Mouse (Mus musculus): ENCODE results near the gene Ifi27l2a.
"Not testable (repeated sequence)": the region's sequence is repeated elsewhere in the genome, so short reads cannot be mapped to it uniquely, and the experiment has no call there.

The Ifi27l2a gene

DNA sequence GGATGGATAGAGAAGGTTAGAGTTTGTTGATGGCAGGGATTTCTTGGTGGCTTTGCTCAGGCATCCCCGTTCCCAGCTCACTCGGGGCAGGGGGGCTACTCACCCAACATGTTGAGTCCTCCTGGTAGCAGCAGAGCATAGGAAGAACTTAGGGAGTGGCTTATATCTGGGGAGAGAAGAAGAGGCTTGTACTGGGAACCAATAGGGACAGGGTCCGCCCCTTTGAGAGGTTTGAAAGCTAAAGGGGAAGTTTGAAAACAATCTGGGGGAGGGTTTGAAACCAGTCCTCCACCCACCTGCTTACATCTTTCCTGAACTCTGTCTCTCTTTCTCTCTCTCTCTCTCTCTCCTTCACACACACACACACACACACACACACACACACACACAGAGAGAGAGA, at the start of gene Ifi27l2a:
Ifi27l2a (minus strand) TSS at position 157 of the 400 bp plus-strand sequence.
- no peak for DNase-seq

DNA sequence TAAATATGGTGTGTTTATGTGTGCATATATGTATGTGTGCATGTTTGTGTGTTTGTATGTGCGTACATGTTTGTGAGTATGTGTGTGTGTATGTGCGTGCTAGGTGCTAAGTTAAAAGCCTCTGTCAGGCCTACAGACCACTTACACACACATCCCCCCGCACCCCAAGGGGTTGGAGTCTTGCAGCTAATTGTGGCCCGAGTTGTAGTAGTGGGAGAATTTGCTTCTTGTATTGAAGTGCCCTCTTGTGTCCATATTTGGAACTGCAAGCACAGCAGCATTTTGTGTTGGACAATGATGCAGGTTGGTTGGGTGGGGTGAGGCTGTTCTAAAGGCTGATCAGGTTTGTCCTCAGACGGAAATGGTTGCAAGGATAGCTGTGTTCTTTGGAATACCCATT, 49.3 kb upstream of the Ifi27l2a start:
- DNase-seq: peak; percentile 72

DNA sequence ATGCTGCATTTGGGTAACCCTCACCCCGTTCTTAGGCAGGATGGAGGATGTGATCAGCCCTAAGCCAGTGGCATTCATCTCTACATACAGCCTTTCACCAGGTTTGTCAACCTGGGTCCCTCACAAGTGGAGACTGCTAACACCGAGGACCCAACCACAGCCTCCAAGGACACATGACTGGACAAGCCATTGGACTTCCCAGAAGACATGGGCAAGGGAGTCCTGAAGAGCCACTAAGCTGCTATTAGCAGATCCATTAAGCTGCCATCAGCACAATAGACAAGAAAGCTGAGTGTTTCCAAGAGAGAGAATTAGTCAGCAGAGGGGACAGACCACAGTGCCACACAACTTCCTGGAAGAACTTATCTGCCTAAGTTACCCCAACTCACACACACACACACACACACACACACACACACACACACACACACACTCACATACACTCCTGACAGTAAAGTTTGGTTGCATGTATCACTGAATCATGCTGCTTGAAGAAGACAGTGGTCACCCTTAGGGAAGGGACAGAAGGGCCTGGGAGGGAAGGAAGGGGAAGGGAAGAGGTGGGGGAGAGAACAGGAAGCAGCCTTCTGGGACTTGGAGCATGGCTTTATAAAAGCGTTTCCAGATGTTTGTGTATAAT, 47.7 kb upstream of the Ifi27l2a start:
- DNase-seq: no peak

DNA sequence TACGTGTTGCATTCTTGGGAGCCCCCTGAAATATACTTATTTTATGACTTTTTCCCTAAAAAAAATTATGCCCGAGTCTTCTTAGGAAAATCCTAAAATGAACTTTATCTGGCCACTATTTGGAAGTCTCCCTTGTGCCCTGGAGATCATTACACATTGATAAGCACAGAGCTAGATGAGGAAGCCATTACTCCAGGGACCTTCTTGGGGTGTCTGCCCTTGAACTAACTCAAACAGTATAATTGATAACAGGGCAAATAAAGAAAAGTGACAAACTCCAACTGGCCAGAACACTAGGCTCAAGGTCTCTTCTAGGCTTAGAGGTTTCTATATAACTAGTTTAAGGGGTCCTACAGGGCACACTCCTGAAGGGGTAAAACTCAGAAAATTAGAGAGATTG, 44.3 kb upstream of the Ifi27l2a start:
- no peak for DNase-seq

DNA sequence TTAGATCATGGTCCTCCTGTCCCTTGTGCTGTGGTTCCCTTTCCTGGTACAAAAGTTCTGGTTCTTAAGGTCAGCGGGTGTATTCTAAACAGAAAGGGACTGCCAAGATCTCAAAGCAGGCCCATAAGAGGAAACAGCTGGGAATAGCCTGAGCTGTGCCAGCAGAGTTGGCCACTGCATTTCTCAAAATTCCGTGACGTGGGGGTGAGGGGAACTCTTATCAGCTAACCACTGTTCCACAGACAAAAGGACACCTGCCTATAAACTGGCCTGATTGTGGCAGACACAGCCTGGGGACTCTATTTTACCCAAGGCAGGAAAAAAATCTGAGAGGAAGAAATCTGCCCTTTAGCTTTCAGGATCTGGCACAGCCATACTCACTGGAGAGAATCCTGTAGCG, 43.8 kb upstream of the Ifi27l2a start:
- DNase-seq: no peak

DNA sequence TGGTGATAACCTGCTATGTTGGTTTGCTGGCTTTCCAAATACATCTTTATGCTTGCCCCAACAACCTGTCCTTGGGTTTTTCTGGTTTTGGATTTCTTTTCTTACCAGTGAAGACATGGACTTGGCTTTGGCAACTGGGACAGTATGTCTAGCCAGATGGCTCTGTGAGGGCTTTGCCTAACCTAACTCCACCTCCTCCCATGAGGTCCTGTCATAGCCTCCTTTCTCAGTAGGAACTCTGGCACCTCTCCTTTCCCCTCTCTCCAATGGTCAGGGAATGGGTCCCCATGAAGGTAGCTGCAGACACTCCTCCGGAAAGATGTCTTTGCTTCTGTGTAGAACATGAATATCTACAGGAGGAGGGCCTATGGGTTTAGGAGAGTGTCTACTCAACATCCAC, 43.2 kb upstream of the Ifi27l2a start:
- no peak for DNase-seq

DNA sequence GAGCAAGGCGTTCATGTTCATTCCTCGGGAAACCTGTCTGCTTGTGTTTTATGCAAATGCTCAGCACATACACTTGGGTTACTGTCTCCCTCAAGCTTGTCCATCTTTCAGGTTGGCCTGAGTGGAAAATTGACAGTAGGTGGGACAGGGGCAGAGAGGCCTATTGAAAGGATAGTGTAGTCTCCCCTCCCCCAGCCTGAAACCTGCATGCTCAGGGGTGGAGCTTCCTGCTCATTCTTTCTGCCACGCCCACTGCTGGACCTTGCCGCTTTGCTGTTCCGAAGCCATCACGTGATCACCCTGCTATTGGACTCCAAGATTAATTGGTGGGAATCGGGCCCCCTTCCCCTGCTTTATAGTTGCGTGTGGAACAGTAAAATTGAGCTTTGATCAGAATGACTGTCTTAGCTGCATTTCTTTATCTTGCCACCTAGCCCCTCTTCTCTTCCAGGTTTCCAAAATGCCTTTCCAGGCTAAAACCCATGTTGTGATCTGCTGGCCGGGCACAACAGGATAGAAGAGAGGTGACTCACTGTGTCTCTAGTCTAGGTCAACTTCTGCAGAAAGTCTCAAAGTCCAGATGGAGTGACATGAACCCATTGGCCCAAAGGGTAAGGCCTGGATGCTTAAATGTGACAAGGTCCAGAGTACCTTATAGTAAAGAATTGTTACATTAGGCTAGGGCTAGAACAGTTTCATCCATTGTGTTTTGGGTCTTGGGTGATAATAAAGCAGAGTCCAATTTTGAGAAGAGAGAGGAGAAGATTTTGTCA, 40.9 kb upstream of the Ifi27l2a start:
- not testable (repeated sequence) for DNase-seq

DNA sequence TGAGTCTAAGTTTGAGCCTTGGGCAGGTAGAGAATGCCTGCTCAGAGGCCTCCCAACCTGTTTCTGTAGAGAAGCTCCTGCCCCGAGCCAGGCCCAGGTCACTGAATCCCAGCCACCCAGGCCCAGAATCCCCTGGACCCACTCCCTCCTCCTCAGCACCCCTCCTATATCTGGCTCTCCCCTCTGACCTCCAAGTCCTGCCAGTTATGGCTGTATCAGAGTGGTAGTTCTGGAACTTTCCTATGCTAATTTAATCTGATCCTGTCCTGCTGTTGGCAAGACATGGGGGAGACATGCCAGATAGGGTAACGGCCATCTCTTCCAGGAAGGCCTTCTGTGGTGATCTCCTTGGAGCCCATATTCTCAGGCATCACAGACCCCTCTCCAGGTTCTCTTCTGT, 39.3 kb upstream of the Ifi27l2a start:
- DNase-seq: no peak

DNA sequence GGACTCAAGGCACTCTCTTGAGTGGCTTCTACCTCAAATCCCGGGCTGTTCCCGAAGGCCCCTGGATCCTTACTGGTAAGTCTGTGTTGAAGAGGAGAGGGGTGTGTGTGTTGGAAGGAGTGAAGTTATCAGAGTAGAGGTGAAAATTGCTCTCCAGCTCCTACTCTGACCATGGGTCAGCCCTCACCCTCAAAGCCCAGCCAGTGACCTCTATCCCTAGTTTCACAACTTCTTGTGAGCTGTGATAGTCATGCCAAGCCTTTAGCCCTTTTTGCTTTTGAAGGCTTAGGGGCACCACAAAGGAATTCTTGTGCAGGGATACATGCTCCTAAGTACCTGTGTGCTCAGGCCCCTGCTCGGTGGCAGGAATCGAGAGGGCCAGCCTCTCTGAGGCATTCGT, 38.2 kb upstream of the Ifi27l2a start:
- DNase-seq: no peak

DNA sequence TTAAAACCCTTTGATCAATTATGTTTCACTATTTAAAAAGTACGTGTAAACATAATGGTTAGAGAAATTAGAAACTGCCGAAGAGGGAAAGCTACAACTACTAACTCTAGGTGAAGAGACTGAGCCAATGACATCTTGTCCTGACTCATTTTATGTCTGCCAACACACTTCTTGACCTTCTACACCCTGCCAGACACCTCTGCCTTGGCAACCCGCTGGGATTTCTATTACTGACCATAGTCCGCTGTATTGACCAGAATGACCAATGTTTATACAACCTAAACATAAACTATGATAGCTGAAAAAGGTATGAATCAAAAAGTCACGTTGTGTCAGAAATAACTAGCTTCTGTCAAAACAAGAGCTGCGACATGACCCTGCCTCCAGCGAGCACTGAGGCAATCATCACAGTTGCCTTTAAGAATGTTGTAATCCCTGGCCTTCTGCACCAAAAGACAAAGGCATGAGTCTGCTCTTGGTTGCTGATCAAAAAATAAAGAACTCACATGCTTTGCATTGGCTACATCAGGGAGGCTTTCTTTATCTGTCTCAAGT, 34.1 kb upstream of the Ifi27l2a start:
- DNase-seq: no peak

DNA sequence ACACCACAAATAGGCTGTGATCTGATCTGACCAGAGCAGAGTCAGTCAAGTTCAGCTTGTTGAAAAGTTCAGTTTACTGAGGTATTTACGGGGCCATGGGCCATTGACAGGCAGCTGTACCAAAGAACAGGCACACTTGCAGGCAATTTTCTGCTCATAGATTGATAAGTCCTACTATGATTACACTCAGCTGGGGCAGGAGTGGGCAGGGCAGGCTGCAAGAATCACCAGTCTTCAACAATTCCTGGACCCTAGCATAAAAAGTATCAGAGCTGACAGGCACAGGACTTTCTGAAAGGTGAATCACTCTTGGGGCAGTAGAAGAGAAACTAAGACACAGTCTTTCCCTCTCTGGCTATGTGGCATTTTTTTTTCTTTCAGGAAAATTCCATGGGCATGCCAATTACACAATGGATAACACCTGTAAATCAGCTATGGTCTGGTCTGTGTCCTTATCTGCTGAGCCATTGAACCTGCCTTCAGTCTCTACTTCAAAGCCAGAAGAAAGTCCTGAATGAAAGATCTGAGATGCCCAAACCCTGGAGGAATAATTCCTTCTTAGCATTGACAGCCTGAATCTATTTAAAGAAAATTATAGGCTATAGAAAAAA, 33.4 kb upstream of the Ifi27l2a start:
- DNase-seq: no peak

DNA sequence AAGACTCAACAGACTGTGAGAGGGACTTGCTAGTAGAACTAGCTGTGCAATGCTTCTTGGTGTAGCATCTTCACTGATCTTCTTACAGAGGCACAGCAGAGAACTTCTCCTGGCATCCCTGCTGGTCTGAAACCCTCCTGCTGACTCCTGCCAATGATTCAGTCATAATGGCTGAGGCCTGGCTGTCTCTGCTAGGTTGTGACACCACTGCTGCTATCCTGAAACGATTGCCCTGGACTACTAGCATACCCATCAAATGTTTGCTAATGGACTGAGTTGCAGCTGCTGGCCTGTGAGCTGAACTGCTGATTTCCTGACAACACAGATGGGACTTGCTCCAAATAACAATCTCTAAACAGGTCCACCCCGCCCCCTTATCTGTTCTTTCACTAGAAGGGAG, 31.0 kb upstream of the Ifi27l2a start:
- DNase-seq: no peak

DNA sequence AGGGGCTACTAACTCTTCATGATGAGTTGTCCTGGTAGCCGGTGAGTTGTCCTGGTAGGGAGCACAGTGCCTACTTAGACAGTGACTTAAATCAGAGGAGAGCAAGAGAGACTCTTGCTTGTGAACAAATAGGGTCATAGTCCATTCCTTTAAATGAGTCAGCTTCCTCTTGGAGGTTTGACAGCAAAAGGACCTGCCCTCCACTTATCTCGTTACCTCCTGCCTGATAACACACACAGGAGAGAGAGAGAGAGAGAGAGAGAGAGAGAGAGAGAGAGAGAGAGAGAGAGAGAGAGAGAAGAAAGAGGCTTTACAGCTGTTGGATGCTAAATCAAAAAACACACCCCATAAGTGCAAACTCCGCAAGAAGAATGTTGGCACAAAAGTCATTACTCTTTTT, 13.7 kb upstream of the Ifi27l2a start, which contains the start of gene Ifi27l2b:
Ifi27l2b (minus strand) TSS at position 84 of the 400 bp plus-strand sequence.
- DNase-seq: no peak

DNA sequence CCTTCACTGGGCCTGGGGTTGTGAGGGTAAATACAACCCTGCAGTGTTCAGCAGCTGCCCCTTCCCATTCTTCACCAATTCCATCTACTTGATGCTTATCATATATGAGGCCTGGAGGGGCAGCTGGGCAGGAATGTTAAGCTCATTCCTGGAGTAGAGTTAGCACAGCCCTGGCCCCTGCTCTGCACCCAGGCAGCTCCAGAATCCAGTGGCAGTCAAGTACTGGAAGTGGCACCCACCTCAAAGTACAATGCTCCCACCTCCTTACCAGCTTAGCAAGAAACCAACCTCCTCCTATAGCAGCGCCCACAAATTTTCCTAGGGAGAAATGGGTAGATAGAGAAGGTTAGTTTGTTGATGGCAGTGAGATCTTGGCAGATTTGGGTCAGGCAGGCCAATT, 13.2 kb upstream of the Ifi27l2a start:
- not testable (repeated sequence) for DNase-seq

DNA sequence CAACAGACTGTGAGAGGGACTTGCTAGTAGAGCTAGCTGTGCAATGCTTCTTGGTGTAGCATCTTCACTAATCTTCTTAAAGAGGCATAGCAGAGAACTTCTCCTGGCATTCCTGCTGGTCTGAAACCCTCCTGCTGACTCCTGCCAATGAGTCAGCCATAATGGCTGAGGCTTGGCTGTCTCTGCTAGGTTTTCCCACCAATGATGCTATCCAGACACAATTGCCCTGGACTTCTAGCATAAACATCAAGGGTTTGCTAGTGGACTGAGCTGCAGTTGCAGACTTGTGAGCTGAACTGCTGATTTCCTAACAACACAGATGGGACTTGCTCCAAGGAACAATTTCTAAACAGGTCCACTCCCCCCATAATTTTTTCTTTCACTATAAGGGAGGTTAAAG, 9.9 kb upstream of the Ifi27l2a start:
- no peak for DNase-seq

DNA sequence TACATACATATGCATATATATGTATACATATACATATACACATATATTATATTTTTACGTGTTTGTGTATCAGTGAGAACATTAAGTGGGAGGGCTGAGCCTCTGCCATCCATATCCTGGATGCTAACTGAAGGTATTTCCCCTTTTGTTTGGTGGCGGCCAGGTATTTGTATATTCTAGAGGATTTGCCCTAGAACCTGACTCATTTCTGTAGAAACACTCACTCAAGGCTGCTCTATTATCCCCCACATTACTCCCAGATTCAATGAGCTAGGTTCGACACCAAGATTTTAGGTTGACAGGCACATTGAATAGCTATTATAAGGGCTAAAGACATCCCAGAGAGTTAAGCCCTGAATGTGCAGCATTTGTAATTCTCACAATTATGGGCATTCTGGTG, 1.6 kb upstream of the Ifi27l2a start:
- DNase-seq: no peak

DNA sequence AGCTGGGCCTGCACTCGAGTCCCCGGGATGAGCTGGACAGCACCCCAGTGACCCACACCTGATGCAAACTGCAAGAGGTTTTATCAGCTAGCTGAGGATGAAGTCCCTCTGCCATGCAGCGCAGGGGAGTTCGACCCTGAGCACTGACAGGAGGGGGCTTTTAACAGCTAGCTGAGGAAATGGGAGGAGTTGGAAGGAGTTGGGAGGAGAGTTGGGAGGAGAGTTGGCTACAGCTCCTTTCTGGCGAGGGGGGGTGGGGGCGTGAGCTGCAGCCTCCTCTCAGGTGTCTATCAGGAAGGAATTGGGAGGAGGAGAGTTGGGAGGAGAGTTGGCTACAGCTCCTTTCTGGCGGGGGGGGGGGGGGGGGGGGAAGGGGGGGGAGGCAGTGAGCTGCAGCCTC, 781 bp upstream of the Ifi27l2a start:
- DNase-seq: not testable (repeated sequence)

DNA sequence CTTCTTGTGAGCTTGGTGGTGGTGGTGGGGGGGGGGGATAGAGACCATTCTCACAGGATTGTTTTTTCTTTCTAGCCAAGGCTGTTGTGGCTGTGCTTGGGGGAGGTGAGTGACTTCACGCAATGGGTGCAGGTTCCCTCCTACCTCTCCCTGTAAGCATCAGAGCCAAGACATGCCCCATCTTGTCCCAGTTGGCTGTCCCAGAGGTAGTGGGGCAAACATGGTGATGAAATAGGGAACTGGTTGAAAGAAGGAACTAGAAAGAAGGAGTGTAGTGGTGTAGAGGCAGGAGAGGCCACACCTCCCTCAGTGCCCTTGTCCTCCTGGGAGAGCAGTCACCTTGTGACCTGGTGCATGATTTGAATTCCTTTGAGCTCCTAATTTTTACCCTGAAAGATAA, 5.9 kb downstream of the Ifi27l2a start:
- no peak for DNase-seq

DNA sequence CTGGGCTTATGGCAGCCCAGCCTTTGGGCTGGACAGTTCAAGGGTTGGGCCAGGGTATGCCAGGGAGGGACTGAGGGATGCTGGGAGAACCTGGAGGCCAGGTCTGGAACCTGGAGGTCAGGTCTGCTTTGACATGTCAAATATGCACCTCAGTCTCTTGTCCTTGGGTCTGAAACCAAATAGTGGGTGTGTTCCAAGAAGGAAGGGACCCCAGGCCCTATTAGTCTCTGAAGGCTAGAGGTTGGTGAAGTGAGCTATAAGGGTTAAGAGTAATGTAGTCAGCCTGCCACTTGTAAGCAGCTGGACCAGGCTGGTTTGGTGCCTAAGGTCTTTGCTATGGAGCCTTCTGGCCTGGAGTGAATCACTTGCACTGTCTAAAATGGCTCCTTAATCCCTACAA, 8.6 kb downstream of the Ifi27l2a start:
- no peak for DNase-seq

DNA sequence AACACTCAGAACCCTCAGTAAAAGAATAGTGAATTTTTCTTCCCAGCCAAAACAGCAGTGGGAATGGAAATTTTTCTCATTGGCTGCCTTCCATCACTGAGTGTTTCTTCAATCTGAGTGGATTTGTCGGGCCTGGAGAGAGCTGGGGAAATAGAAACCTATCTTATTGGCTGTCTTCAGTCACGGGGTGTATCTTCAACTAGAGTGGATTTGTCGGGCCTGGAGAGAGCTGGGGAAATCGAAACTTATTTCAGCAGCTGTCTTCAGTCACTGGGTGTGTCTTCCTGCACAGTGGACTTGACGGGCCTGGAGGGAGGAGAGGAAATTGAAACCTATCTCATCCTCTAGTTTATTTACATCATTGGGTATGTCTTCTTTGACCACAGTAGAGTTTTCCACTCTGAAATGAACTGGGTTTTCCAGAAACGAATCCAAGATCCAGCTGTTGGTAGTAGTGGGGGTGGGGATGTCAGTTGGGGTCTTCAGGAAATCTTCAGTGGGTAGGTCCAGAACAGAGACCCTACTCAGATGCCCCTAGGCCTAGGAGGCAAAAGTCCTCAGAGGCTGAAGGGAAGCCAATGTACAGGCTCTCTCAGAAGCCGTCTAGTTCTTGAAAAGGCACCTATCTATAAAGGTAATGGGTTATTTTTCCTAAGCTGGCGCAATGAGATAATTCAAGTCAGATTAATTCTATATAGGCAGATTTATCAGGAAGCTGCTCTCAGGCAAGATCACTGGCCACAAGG, 9.3 kb downstream of the Ifi27l2a start, which contains the start of gene Ifi27:
Ifi27 (plus strand) TSS at position 226 of the 746 bp plus-strand sequence.
- peak; percentile 88 for DNase-seq

DNA sequence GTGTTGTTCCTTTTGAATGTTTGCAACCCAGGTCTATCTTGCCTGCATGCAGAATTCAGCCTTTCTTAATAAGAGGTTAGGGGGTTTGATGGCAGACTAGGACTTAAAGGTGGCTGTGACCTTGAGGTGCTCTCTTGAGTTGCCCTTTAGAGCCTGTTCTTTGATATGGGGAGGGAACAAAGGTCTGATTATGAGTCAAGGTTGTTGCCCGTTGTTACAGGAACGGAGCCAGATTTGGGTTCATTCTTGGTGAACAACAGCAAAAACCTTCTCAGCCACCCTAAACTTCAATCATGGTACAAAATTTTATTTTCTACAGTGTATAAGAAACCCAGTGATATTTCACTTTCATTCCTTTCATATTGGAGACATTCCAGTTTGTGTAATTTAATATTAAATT, 10.1 kb downstream of the Ifi27l2a start:
- no peak for DNase-seq

DNA sequence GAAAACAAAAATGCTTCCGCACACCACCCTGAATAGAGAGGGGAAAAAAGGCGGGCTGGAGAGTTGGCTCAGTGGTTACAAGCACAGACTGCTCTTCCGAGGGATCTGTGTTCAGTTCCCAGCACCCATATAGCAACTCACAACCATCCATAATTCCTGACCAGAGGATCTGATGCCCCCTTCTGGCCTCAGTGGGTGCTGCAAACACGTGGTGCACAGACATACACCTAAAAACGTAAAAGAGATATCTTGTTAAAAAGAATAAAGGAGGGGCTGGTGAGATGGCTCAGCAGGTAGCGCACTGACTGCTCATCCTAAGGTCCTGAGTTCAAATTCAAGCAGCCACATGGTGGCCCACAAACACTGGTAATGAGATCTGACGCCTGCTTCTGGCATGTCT, 16.8 kb downstream of the Ifi27l2a start:
- DNase-seq: no peak

All from layer of hippocampus, adult 9-11 months (tissue).